Mouse (Mus musculus): ENCODE measurements around the gene Gm4858. TPM values are rescaled to one million over a fixed set of nuclear protein-coding genes. Genes with fewer than 3 reads are reported as not detected.
"Not testable (repeated sequence)": the region's sequence is repeated elsewhere in the genome, so short reads cannot be mapped to it uniquely, and the experiment has no call there.

Gm4858 gene
- polyA plus RNA-seq (2015; fragmentation: Nextera tagmentation; extraction: Ambion mirVana), result not detected in 2 replicates

GRCm38 (mm10) chr3:93068523-93068922, at the start of gene Gm4858:
Gene Gm4858, plus strand, starts transcription at chr3:93068823.
- not testable (repeated sequence) for H3K27me3 ChIP-seq (ENCODE audit: control insufficient read depth, insufficient read depth, low read length); H3K4me2 ChIP-seq (ENCODE audit: low read depth, low read length); H3K36me3 ChIP-seq (ENCODE audit: control insufficient read depth, insufficient read depth); H3K4me1 ChIP-seq (ENCODE audit: control insufficient read depth, insufficient read depth, low read length); ATAC-seq (replicated peaks; ENCODE audit: extremely low read depth, insufficient read depth, low FRiP score); H3K4me3 ChIP-seq (ENCODE audit: low read length); H3K27ac ChIP-seq (ENCODE audit: low read length); H3K9me3 ChIP-seq (replicated peaks; ENCODE audit: control insufficient read depth, low read length); H3K9ac ChIP-seq (ENCODE audit: low read length)

- Histone ChIP-seq H3K27me3 (ENCODE audit: control insufficient read depth, insufficient read depth, low read length) (no peaks in the 10 kb centered on the region), H3K9me3 (replicated peaks; ENCODE audit: control insufficient read depth, low read length) (no peaks in the 10 kb centered on the region), H3K27ac (ENCODE audit: low read length) (no peak within 1 kb of the TSS), H3K9ac (ENCODE audit: low read length) (no peak within 1 kb of the TSS), H3K36me3 (ENCODE audit: control insufficient read depth, insufficient read depth) (no peaks in the 10 kb centered on the region), H3K4me2 (ENCODE audit: low read depth, low read length) (no peak within 1 kb of the TSS), H3K4me3 (ENCODE audit: low read length) (no peak within 1 kb of the TSS), H3K4me1 (ENCODE audit: control insufficient read depth, insufficient read depth, low read length) (peaks cover 1% of the 10 kb centered on the region; the same call in 1 of the 2 replicates)
- 89% methylated on average over 2 of the region's 2 CpGs for WGBS
- no peak for ATAC-seq (replicated peaks; ENCODE audit: extremely low read depth, insufficient read depth, low FRiP score)
These were observed 49.7 kb upstream of the Gm4858 start, which contains the start of gene Lce1m for GRCm38 (mm10) chr3:93018960-93019359. Gene Lce1m, minus strand, starts transcription at chr3:93019060.

- Histone ChIP-seq H3K4me2 (ENCODE audit: low read depth, low read length) (no peak overlapping the region), H3K27me3 (ENCODE audit: control insufficient read depth, insufficient read depth, low read length) (no peaks in the 10 kb centered on the region), H3K9ac (ENCODE audit: low read length) (no peak overlapping the region), H3K27ac (ENCODE audit: low read length) (no peak overlapping the region), H3K36me3 (ENCODE audit: control insufficient read depth, insufficient read depth) (no peaks in the 10 kb centered on the region), H3K4me1 (ENCODE audit: control insufficient read depth, insufficient read depth, low read length) (no peaks in the 10 kb centered on the region), H3K4me3 (ENCODE audit: low read length) (no peak overlapping the region), H3K9me3 (replicated peaks; ENCODE audit: control insufficient read depth, low read length) (no peaks in the 10 kb centered on the region)
- WGBS, result 68% methylated on average over 1 of the region's 1 CpGs
- no peak for ATAC-seq (replicated peaks; ENCODE audit: extremely low read depth, insufficient read depth, low FRiP score)
These were observed 47.5 kb upstream of the Gm4858 start for GRCm38 (mm10) chr3:93021171-93021570.

- H3K4me3 ChIP-seq (ENCODE audit: low read length), result no peak overlapping the region
- H3K9ac ChIP-seq (ENCODE audit: low read length), result no peak overlapping the region
- no peaks in the 10 kb centered on the region for H3K9me3 ChIP-seq (replicated peaks; ENCODE audit: control insufficient read depth, low read length)
- no peaks in the 10 kb centered on the region for H3K36me3 ChIP-seq (ENCODE audit: control insufficient read depth, insufficient read depth)
- no peaks in the 10 kb centered on the region for H3K4me1 ChIP-seq (ENCODE audit: control insufficient read depth, insufficient read depth, low read length)
- no peaks in the 10 kb centered on the region for H3K27me3 ChIP-seq (ENCODE audit: control insufficient read depth, insufficient read depth, low read length)
- WGBS, result 63% methylated on average over 3 of the region's 3 CpGs
- H3K27ac ChIP-seq (ENCODE audit: low read length), result no peak overlapping the region
- ATAC-seq (replicated peaks; ENCODE audit: extremely low read depth, insufficient read depth, low FRiP score), result no peak
- no peak overlapping the region for H3K4me2 ChIP-seq (ENCODE audit: low read depth, low read length)
These were observed 45.0 kb upstream of the Gm4858 start for GRCm38 (mm10) chr3:93023411-93024184.

- Histone ChIP-seq H3K36me3 (ENCODE audit: control insufficient read depth, insufficient read depth) (no peaks in the 10 kb centered on the region), H3K9ac (ENCODE audit: low read length) (no peak overlapping the region), H3K27me3 (ENCODE audit: control insufficient read depth, insufficient read depth, low read length) (no peaks in the 10 kb centered on the region), H3K27ac (ENCODE audit: low read length) (no peak overlapping the region), H3K9me3 (replicated peaks; ENCODE audit: control insufficient read depth, low read length) (no peaks in the 10 kb centered on the region), H3K4me1 (ENCODE audit: control insufficient read depth, insufficient read depth, low read length) (no peaks in the 10 kb centered on the region), H3K4me3 (ENCODE audit: low read length) (no peak overlapping the region), H3K4me2 (ENCODE audit: low read depth, low read length) (no peak overlapping the region)
- ATAC-seq (replicated peaks; ENCODE audit: extremely low read depth, insufficient read depth, low FRiP score), result no peak
- 35% methylated on average over 2 of the region's 2 CpGs for WGBS
These were observed 43.1 kb upstream of the Gm4858 start for GRCm38 (mm10) chr3:93025486-93025885.

- no peak for ATAC-seq (replicated peaks; ENCODE audit: extremely low read depth, insufficient read depth, low FRiP score)
- H3K9ac ChIP-seq (ENCODE audit: low read length), result no peak overlapping the region
- 47% methylated on average over 5 of the region's 5 CpGs for WGBS
- no peak overlapping the region for H3K4me3 ChIP-seq (ENCODE audit: low read length)
- no peak overlapping the region for H3K4me2 ChIP-seq (ENCODE audit: low read depth, low read length)
- H3K9me3 ChIP-seq (replicated peaks; ENCODE audit: control insufficient read depth, low read length), result no peaks in the 10 kb centered on the region
- no peaks in the 10 kb centered on the region for H3K4me1 ChIP-seq (ENCODE audit: control insufficient read depth, insufficient read depth, low read length)
- no peaks in the 10 kb centered on the region for H3K36me3 ChIP-seq (ENCODE audit: control insufficient read depth, insufficient read depth)
- H3K27me3 ChIP-seq (ENCODE audit: control insufficient read depth, insufficient read depth, low read length), result no peaks in the 10 kb centered on the region
- no peak overlapping the region for H3K27ac ChIP-seq (ENCODE audit: low read length)
These were observed 37.2 kb upstream of the Gm4858 start for GRCm38 (mm10) chr3:93031450-93031849.

GRCm38 (mm10) chr3:93050182-93050581, 18.4 kb upstream of the Gm4858 start:
- no peaks in the 10 kb centered on the region for H3K27me3 ChIP-seq (ENCODE audit: control insufficient read depth, insufficient read depth, low read length)
- ATAC-seq (replicated peaks; ENCODE audit: extremely low read depth, insufficient read depth, low FRiP score), result no peak

GRCm38 (mm10) chr3:93052826-93053474, 15.7 kb upstream of the Gm4858 start:
- Histone ChIP-seq H3K27me3 (ENCODE audit: control insufficient read depth, insufficient read depth, low read length) (no peaks in the 10 kb centered on the region), H3K4me2 (ENCODE audit: low read depth, low read length) (no peak overlapping the region), H3K36me3 (ENCODE audit: control insufficient read depth, insufficient read depth) (no peaks in the 10 kb centered on the region), H3K9ac (ENCODE audit: low read length) (no peak overlapping the region), H3K4me3 (ENCODE audit: low read length) (no peak overlapping the region), H3K9me3 (replicated peaks; ENCODE audit: control insufficient read depth, low read length) (no peaks in the 10 kb centered on the region), H3K27ac (ENCODE audit: low read length) (no peak overlapping the region), H3K4me1 (ENCODE audit: control insufficient read depth, insufficient read depth, low read length) (no peaks in the 10 kb centered on the region)
- 52% methylated on average over 10 of the region's 10 CpGs for WGBS
- no peak for ATAC-seq (replicated peaks; ENCODE audit: extremely low read depth, insufficient read depth, low FRiP score)

More at GRCm38 (mm10) chr3:93050182-93050581, 18.4 kb upstream of the Gm4858 start:
- Histone ChIP-seq H3K9me3 (replicated peaks; ENCODE audit: control insufficient read depth, low read length) (no peaks in the 10 kb centered on the region), H3K4me2 (ENCODE audit: low read depth, low read length) (no peak overlapping the region), H3K4me1 (ENCODE audit: control insufficient read depth, insufficient read depth, low read length) (no peaks in the 10 kb centered on the region), H3K9ac (ENCODE audit: low read length) (no peak overlapping the region), H3K27ac (ENCODE audit: low read length) (no peak overlapping the region), H3K36me3 (ENCODE audit: control insufficient read depth, insufficient read depth) (no peaks in the 10 kb centered on the region), H3K4me3 (ENCODE audit: low read length) (no peak overlapping the region)
- 75% methylated on average over 1 of the region's 1 CpGs for WGBS

- Histone ChIP-seq H3K27ac (ENCODE audit: low read length) (no peak overlapping the region), H3K36me3 (ENCODE audit: control insufficient read depth, insufficient read depth) (no peaks in the 10 kb centered on the region), H3K27me3 (ENCODE audit: control insufficient read depth, insufficient read depth, low read length) (no peaks in the 10 kb centered on the region), H3K9ac (ENCODE audit: low read length) (no peak overlapping the region), H3K4me1 (ENCODE audit: control insufficient read depth, insufficient read depth, low read length) (no peaks in the 10 kb centered on the region), H3K9me3 (replicated peaks; ENCODE audit: control insufficient read depth, low read length) (no peaks in the 10 kb centered on the region), H3K4me2 (ENCODE audit: low read depth, low read length) (no peak overlapping the region), H3K4me3 (ENCODE audit: low read length) (no peak overlapping the region)
- ATAC-seq (replicated peaks; ENCODE audit: extremely low read depth, insufficient read depth, low FRiP score), result no peak
- 79% methylated on average over 2 of the region's 2 CpGs for WGBS
These were observed 18.0 kb downstream of the Gm4858 start for GRCm38 (mm10) chr3:93086631-93087030.

Measured in heart, embryonic 16.5 days (tissue).